Mouse (Mus musculus) heart, adult 2 months (tissue): ENCODE measurements around the gene Prkcd.

Experiments
- CTCF ChIP-seq: fragments of 200-600 bp; IDR thresholded peaks from 2 replicates; pipeline ENCODE4 v1.8.1; 2022; ENCODE audit warnings: antibody characterized with exemption, mild to moderate bottlenecking, moderate library complexity
- EP300 ChIP-seq: fragments of 200-500 bp; IDR thresholded peaks from 2 replicates; pipeline ENCODE4 v1.6.1; 2011; ENCODE audit warnings: low read depth, low read length, control low read depth; ENCODE audit not compliant: insufficient read depth

DNA sequence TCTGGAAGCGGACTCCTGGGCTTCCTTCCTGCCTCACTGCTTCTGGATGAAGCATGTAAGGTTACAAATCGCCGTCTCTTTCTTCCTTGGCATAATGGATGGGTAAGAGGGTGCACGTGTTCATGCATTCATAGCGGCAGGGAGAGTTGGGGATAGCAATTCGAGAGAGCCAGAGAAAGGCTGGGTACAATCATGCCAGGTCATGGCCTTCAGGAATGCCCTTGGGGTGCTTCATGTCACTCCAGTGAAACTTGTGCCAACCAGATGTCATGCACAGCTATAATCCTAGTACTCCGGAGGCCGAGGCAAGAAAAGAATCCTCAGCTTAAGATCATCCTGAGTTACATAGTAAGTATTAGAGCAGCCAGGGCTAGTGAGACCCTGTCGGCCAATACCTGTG lies 10.5 kb upstream of the Prkcd start:
- TF ChIP-seq CTCF = no peak
- no peak for TF ChIP-seq EP300
